Mouse (Mus musculus) testis, adult 2 months (tissue): ENCODE measurements around the gene Thoc5. TPM values are rescaled to one million over a fixed set of nuclear protein-coding genes. Genes with fewer than 3 reads are reported as not detected.

Experiments used
- H3K27ac ChIP-seq: fragments of 200-500 bp; 2 replicates; pipeline ENCODE4 v1.5.1; 2012; ENCODE audit warnings: low read depth, low read length; ENCODE audit not compliant: control insufficient read depth, insufficient read depth
- H3K27me3 ChIP-seq: fragments of 200-500 bp; 2 replicates; pipeline ENCODE4 v1.6.1; 2012; ENCODE audit warnings: mild to moderate bottlenecking, low read length, moderate library complexity; ENCODE audit not compliant: control insufficient read depth, insufficient read depth
- H3K36me3 ChIP-seq: fragments of 200-500 bp; 2 replicates; pipeline ENCODE4 v1.6.1; 2012; ENCODE audit warnings: mild to moderate bottlenecking, low read length; ENCODE audit not compliant: control insufficient read depth, insufficient read depth
- H3K4me1 ChIP-seq: fragments of 200-500 bp; 2 replicates; pipeline ENCODE4 v1.6.1; 2012; ENCODE audit warnings: low read length; ENCODE audit not compliant: control insufficient read depth, insufficient read depth
- H3K4me3 ChIP-seq: fragments of 200-500 bp; 2 replicates; pipeline ENCODE4 v1.5.1; 2012; ENCODE audit warnings: low read depth, mild to moderate bottlenecking, low read length, moderate library complexity, mixed read lengths; ENCODE audit not compliant: control insufficient read depth
- CTCF ChIP-seq: fragments of 200-500 bp; IDR thresholded peaks from 2 replicates; pipeline ENCODE4 v1.5.1; 2012; ENCODE audit warnings: low read depth, mild to moderate bottlenecking, inconsistent platforms, low read length, moderate library complexity; ENCODE audit not compliant: control insufficient read depth, insufficient read depth, insufficient replicate concordance
- POLR2A ChIP-seq: fragments of 200-500 bp; IDR thresholded peaks from 2 replicates; pipeline ENCODE4 v1.6.1; 2012; ENCODE audit warnings: low read depth, mild to moderate bottlenecking, inconsistent platforms, low read length, moderate library complexity; ENCODE audit not compliant: control insufficient read depth
- polyA plus RNA-seq: library from polyadenylated mRNA; depleted of rRNA; stranded (reverse); fragments of >200 nt; gene quantifications from 2 replicates; pipeline ENCODE4 v1.2.3, GENCODE M21; 2012

The Thoc5 gene
- polyA plus RNA-seq, 1 experiment: 69.3 TPM

DNA sequence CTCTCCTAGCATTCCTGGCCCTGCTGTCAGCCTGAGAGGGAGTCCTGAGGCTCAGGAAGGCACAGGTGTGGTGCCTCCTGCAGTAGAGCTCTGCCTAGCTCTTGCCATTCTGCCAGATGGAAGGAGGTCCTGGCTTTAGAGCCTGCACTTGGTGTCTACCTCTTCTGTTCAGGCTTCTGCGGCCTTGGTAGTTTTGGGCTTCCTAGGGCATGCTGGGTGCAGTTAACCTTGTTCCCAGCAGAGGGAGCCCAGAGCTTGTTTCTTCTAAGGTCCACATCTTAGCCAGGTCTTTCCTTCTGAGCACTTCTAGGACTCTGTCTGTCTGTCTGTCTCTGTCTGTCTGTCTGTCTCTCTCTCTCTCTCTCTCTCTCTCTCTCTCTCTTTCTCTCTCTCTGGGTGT lies 20.9 kb downstream of the Thoc5 start:
- no peak overlapping the region for H3K27ac ChIP-seq
- no peaks in the 10 kb centered on the region for H3K27me3 ChIP-seq
- TF ChIP-seq POLR2A: no peak
- TF ChIP-seq CTCF: peak; percentile 47; the same call in 1 of the 2 replicates
- H3K36me3 ChIP-seq: peaks cover 4% of the 10 kb centered on the region
- H3K4me3 ChIP-seq: no peak overlapping the region
- no peaks in the 10 kb centered on the region for H3K4me1 ChIP-seq

DNA sequence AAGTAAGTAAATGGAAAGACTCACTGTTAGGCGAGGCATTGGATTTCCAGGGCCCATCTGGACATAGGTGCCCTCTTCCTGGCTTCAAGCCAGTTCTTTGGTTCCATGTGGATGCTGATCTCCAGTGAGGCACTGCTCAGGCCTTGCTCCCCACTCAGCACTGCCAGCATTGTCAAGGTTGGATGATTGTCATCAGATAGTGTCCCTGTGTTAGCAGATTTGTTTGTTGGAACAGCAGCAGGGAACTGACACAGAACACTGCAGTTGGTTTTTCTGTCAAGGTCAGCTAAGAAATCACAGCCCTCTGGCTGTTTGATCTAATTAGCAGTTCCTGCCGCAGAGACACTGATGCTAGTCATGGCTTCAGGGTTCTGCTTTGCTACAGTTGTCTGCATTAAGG lies 26.2 kb downstream of the Thoc5 start:
- H3K27me3 ChIP-seq: no peaks in the 10 kb centered on the region

DNA sequence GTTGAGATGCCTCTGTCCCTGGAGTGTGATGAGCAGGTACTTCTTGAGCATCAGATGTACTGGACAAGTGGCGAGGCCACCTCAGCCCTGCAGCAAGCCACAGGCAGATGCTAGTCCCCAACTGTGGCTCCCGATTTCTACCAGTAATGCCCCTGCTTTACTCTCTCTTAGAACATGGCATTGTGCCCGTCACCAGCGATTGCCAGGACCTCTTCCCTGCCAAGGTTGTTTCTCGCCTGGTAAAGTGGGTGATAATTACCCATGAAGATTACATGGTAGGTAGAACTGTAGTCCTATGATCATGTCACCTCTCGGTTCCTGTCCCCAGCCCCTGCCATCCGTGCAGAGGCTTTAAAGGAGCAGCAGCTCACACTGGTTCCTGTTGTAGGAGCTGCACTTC lies 26.6 kb downstream of the Thoc5 start:
- Histone ChIP-seq H3K4me1 (no peaks in the 10 kb centered on the region), H3K27ac (no peak overlapping the region), H3K27me3 (no peaks in the 10 kb centered on the region), H3K4me3 (no peak overlapping the region), H3K36me3 (peaks cover 1% of the 10 kb centered on the region)
- TF ChIP-seq CTCF (no peak), POLR2A (no peak)

More for the DNA sequence above, 26.2 kb downstream of the Thoc5 start:
- TF ChIP-seq CTCF: no peak
- TF ChIP-seq POLR2A: no peak
- no peak overlapping the region for H3K4me3 ChIP-seq
- no peak overlapping the region for H3K27ac ChIP-seq
- no peaks in the 10 kb centered on the region for H3K4me1 ChIP-seq
- H3K36me3 ChIP-seq: peaks cover 1% of the 10 kb centered on the region

DNA sequence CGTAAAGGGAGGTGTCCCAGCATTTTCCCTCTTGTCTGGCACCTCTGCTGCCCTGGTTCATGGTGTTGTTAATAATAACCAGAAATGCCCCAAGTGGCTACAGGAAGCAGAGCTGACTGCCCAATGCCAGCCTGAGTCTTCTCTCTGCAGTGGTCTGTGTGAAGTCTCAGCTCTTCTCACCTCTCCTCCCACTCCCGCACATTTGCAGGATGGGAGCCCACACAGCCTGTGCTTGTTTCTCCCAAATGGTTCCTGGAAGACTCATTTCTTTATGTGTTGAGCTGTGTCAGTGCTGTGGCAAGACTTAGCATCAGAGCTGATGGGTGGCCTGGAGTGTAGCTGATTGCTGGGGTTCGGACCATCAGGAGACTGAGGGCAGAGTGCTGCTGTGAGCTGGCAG lies 32.1 kb downstream of the Thoc5 start:
- Histone ChIP-seq H3K4me1 (no peaks in the 10 kb centered on the region), H3K4me3 (no peak overlapping the region), H3K27me3 (no peaks in the 10 kb centered on the region), H3K27ac (no peak overlapping the region), H3K36me3 (no peaks in the 10 kb centered on the region; the same call in none of the 2 replicates)
- TF ChIP-seq POLR2A (no peak), CTCF (no peak)

DNA sequence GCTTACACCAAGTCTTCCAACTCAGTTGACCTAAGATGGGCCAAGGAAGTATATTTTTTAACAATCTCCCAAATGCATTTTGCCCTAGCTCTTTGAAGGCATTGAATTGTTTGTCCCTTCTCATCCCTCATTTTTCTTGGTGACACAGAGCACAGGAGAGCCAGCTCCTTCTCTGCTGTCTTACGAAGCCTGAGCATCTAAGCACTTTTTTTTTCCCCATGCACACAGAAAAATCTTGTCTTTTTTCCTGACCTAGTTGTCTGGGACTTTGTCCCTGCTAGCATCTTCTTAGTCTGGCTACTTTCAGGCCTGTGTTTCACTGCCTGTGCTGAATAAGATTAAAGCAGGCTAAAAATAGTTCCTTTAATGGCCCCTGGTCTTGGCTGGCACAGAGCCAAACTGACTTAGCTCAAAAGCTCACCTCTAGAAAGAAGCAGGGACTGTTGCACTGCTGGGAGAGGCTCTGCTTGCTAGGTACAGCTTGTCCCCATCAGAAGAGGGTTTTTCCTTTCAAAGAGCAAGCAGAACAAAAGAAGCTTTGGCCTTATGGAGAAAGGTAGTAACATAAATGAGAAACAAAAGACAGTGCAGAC lies 36.0 kb downstream of the Thoc5 start:
- Histone ChIP-seq H3K27me3 (no peaks in the 10 kb centered on the region), H3K27ac (no peak overlapping the region), H3K4me3 (no peak overlapping the region), H3K4me1 (no peaks in the 10 kb centered on the region), H3K36me3 (no peaks in the 10 kb centered on the region)
- TF ChIP-seq POLR2A (no peak), CTCF (no peak)

DNA sequence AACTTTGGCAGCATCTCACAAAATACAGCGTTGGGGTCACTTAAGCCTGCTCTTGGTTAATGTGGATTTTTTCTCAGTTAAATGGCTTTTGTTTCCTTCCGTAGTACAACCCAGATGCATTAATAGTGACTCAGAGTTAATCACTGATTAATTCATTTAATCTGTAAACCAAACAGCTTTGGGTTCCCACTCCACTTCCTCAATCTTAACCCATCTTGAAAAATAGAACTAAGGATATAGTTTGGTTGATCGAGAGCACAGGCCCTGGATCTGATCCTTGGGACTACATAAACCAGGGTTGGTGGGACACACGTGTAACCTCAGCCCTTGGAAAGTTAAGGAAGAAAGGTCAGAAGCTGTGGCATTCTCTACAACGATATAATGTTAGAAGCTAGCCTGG lies 41.1 kb downstream of the Thoc5 start:
- Histone ChIP-seq H3K4me1 (no peaks in the 10 kb centered on the region), H3K36me3 (no peaks in the 10 kb centered on the region), H3K27ac (no peak overlapping the region), H3K4me3 (no peak overlapping the region), H3K27me3 (no peaks in the 10 kb centered on the region)
- TF ChIP-seq CTCF (no peak), POLR2A (no peak)

DNA sequence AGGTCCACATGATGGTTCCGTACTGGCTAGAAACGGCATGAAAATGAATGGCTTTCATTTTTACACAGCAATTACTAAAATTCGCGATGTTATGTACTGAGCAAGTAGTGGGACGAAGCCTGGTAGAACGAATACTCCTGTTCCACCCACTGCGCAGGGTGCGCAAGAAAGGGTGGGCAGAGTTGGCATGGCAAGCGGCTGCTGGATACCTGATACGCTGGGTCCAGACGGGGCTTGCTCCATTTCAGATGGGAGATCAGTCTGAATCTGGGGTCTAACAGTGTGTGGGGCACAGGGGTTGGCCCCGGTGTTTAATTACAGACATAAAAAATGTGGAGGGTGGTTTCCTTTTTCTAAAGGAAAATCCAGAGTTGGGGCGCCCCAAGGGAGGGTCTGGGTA lies 51.4 kb downstream of the Thoc5 start:
- H3K4me3 ChIP-seq: peak overlapping the region; percentile 56
- no peaks in the 10 kb centered on the region for H3K27me3 ChIP-seq
- no peak overlapping the region for H3K27ac ChIP-seq
- no peaks in the 10 kb centered on the region for H3K36me3 ChIP-seq
- peaks cover 23% of the 10 kb centered on the region for H3K4me1 ChIP-seq
- TF ChIP-seq CTCF (no peak), POLR2A (no peak)
